Mouse (Mus musculus) midbrain, embryonic 13.5 days (tissue): Measurements from ENCODE around the gene Hnrnpl. TPM values are rescaled to one million over a fixed set of nuclear protein-coding genes. Genes with fewer than 3 reads are reported as not detected.
A peak's percentile ranks its signal among the peaks of the same experiment; 100 is the strongest.

ENCODE experiments used
- ATAC-seq: fragments of 200-750 bp; cut with Nextera tagmentation; 2 replicates; pipeline ENCODE4 v1.8.0; 2017; ENCODE audit warnings: mild to moderate bottlenecking, moderate TSS enrichment, moderate library complexity
- H3K27ac ChIP-seq: fragments of 300-500 bp; sonication (generic); 2 replicates; pipeline ENCODE4 v1.5.1; 2015; ENCODE audit warnings: inconsistent platforms, mild to moderate bottlenecking, moderate library complexity
- H3K27me3 ChIP-seq: fragments of 300-500 bp; sonication (generic); 2 replicates; pipeline ENCODE4 v1.6.1; 2015; ENCODE audit warnings: mild to moderate bottlenecking, inconsistent platforms
- H3K36me3 ChIP-seq: fragments of 300-500 bp; sonication (generic); 2 replicates; pipeline ENCODE4 v1.6.1; 2015; ENCODE audit warnings: mild to moderate bottlenecking, inconsistent platforms
- H3K4me1 ChIP-seq: fragments of 300-500 bp; sonication (generic); replicated peaks from 2 replicates; pipeline ENCODE4 v1.6.1; 2015; ENCODE audit warnings: inconsistent platforms
- H3K4me2 ChIP-seq: fragments of 300-500 bp; sonication (generic); replicated peaks from 2 replicates; pipeline ENCODE4 v1.6.1; 2015; ENCODE audit warnings: moderate library complexity, mild to moderate bottlenecking, inconsistent platforms
- H3K4me3 ChIP-seq: fragments of 300-500 bp; sonication (generic); replicated peaks from 2 replicates; pipeline ENCODE4 v1.5.1; 2015; ENCODE audit warnings: mild to moderate bottlenecking, inconsistent platforms
- H3K9ac ChIP-seq: fragments of 300-500 bp; sonication (generic); replicated peaks from 2 replicates; pipeline ENCODE4 v1.6.1; 2015; ENCODE audit warnings: mild to moderate bottlenecking, inconsistent platforms
- H3K9me3 ChIP-seq: fragments of 300-500 bp; sonication (generic); 2 replicates; pipeline ENCODE4 v1.6.1; 2016; ENCODE audit warnings: mild to moderate bottlenecking, inconsistent platforms
- WGBS: fragments of 180-500 bp; shearing (Covaris S2); methylation state at CpG from one replicate; pipeline ENCODE4 v1.1.7; 2015; 5-methylcytosine and 5-hydroxymethylcytosine counted together
- polyA plus RNA-seq: library from polyadenylated mRNA; unstranded; fragments of >200 nt; fragmentation: Nextera tagmentation; extraction: Ambion mirVana; gene quantifications from 2 replicates; pipeline ENCODE4 v1.2.1, GENCODE M21; 2015

Hnrnpl gene
- polyA plus RNA-seq, 1 experiment from 2014 or later: 238 TPM

DNA sequence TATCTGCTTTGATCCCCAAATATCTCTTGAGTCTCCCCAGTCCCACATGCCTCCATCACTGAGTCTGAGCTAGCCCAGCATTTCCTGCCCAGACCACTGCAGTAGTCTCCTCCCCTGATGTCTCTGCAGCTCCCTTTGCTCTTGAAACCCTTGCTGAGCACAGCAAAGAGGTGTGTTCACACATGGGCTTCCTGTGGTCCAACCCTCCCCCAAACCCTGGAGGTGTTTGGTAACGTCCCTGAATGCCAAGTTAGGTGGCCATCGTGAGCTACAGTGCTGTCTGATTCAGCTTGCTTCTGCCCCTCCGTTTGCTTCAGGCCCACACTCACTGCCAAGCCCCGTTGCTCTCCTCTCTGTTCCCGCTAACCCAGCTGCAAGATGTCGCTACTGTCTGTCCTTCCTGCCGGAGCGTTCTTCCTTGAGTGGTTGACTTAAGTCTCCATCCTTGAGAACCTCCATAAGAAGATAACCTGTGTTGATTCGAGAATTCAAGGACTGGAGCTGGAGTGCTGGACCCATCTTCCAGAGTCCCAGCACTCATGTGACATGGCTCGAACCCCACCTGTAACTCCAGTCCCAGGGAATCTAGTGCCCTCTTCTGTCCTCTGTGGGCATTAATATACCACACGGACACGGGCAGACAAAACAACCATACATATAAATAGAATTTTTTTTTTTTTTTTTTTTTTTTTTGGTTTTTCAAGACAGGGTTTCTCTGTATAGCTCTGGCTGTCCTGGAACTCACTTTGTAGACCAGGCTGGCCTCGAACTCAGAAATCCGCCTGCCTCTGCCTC is 15.8 kb upstream of the Hnrnpl start:
- peaks cover 13% of the 10 kb centered on the region for H3K36me3 ChIP-seq
- no peak overlapping the region for H3K9ac ChIP-seq
- WGBS: 88% methylated on average over 14 of the region's 14 CpGs
- H3K9me3 ChIP-seq: no peaks in the 10 kb centered on the region
- H3K27me3 ChIP-seq: 0 out of 2 replicates have a peak, but pooled peaks cover 8% of the 10 kb centered on the region
- peaks cover 7% of the 10 kb centered on the region for H3K4me1 ChIP-seq
- no peak for ATAC-seq
- no peak overlapping the region for H3K4me2 ChIP-seq
- H3K27ac ChIP-seq: no peak overlapping the region
- no peak overlapping the region for H3K4me3 ChIP-seq

DNA sequence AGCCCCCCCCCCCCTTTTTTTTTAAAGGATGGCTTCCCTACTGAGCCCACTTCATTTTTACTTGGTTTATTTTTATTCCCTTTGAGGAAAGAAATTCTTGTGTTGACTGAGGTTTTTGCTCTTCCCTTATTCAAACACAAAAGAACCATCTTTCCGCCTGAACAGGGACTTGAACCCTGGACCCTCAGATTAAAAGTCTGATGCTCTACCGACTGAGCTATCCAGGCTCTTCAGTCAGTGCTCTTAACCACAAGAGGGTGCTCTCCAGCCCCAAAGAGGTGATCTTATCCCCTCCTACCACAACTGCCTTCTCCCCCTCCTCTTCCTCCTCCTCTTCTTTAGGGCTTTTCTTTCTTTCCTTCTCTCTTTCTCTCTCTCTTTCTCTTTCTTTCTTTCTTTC is 14.5 kb upstream of the Hnrnpl start:
- no peaks in the 10 kb centered on the region for H3K9me3 ChIP-seq
- H3K4me1 ChIP-seq: peaks cover 7% of the 10 kb centered on the region
- 38% methylated on average over 2 of the region's 2 CpGs for WGBS
- no peak for ATAC-seq
- H3K9ac ChIP-seq: no peak overlapping the region
- H3K36me3 ChIP-seq: 0 out of 2 replicates have a peak, but pooled peaks cover under 1% of the 10 kb centered on the region
- 0 out of 2 replicates have a peak, but pooled peaks cover 8% of the 10 kb centered on the region for H3K27me3 ChIP-seq
- H3K4me2 ChIP-seq: no peak overlapping the region
- H3K4me3 ChIP-seq: no peak overlapping the region
- no peak overlapping the region for H3K27ac ChIP-seq

GRCm38 (mm10) chr7:28794496-28794895 is 13.8 kb upstream of the Hnrnpl start:
- H3K36me3 ChIP-seq: no peaks in the 10 kb centered on the region
- no peak overlapping the region for H3K9ac ChIP-seq
- no peak overlapping the region for H3K4me2 ChIP-seq
- peaks cover 7% of the 10 kb centered on the region for H3K4me1 ChIP-seq
- WGBS: 83% methylated on average over 2 of the region's 3 CpGs
- H3K9me3 ChIP-seq: no peaks in the 10 kb centered on the region
- H3K4me3 ChIP-seq: no peak overlapping the region
- no peak overlapping the region for H3K27ac ChIP-seq
- H3K27me3 ChIP-seq: 0 out of 2 replicates have a peak, but pooled peaks cover 8% of the 10 kb centered on the region
- no peak for ATAC-seq

DNA sequence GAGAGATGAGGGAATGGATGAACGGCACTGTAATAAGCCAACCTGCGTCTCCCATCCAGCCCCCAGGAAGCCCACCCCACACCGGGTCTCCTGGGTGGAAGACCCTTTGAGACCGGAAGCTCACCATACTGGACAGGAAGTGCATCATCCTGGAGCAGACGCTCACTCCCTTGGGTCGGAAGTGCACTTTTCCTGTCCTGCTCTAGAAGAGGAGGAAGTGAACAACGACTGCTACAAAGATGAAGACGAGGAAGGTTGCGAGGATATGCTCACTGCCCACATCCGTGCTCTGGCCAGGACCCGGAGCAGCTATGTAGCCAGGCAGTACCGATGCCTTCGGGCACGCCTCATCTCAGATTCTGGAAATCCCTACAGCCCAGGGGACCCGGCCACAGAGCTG is 12.5 kb upstream of the Hnrnpl start:
- Histone ChIP-seq H3K27me3 (0 out of 2 replicates have a peak, but pooled peaks cover 8% of the 10 kb centered on the region), H3K4me3 (no peak overlapping the region; the same call in 1 of the 2 replicates), H3K36me3 (no peaks in the 10 kb centered on the region), H3K4me2 (peak overlapping the region; percentile 15; the same call in 1 of the 2 replicates), H3K9me3 (no peaks in the 10 kb centered on the region), H3K4me1 (peaks cover 7% of the 10 kb centered on the region), H3K9ac (no peak overlapping the region), H3K27ac (no peak overlapping the region)
- ATAC-seq: no peak
- WGBS: 86% methylated on average over 15 of the region's 15 CpGs

DNA sequence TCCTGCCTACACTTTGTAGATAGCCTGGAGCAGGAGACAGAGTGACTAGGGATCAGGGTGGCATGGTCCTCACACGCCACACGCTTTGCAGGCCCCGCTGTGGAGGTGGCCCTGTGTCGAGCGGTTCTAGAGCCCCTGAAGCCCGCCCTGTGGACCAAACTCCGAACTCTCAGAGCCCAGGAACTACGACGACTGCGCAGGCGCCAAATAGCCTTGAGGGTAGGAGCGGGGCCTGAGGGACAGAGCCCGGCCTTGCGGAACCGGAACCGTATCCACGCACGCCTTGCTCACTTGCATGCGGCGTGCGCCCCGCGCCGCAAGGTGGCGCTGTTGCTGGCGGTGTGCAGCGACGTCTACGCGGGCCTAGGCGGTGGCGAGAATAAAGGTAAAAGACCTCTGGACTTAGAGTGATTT is 11.8 kb upstream of the Hnrnpl start:
- Histone ChIP-seq H3K27ac (no peak overlapping the region), H3K36me3 (no peaks in the 10 kb centered on the region), H3K4me1 (peaks cover 7% of the 10 kb centered on the region), H3K4me3 (peak overlapping the region; percentile 14), H3K4me2 (peak overlapping the region; percentile 48), H3K9ac (0 out of 2 replicates have a peak overlapping the region, but pooled peaks have one; percentile 36), H3K27me3 (0 out of 2 replicates have a peak, but pooled peaks cover 8% of the 10 kb centered on the region), H3K9me3 (no peaks in the 10 kb centered on the region)
- peak; percentile 80 for ATAC-seq
- 14% methylated on average over 32 of the region's 32 CpGs for WGBS

- no peak overlapping the region for H3K4me3 ChIP-seq
- H3K36me3 ChIP-seq: no peaks in the 10 kb centered on the region
- peaks cover 18% of the 10 kb centered on the region for H3K4me1 ChIP-seq
- no peak overlapping the region for H3K4me2 ChIP-seq
- no peaks in the 10 kb centered on the region for H3K9me3 ChIP-seq
- ATAC-seq: no peak
- WGBS: 95% methylated on average over 9 of the region's 9 CpGs
- no peak overlapping the region for H3K9ac ChIP-seq
- 0 out of 2 replicates have a peak, but pooled peaks cover 8% of the 10 kb centered on the region for H3K27me3 ChIP-seq
- no peak overlapping the region for H3K27ac ChIP-seq
Observed at GRCm38 (mm10) chr7:28799994-28800393, 8.3 kb upstream of the Hnrnpl start.

- Histone ChIP-seq H3K4me3 (no peak overlapping the region), H3K27ac (no peak overlapping the region), H3K27me3 (no peaks in the 10 kb centered on the region), H3K9ac (no peak overlapping the region), H3K9me3 (no peaks in the 10 kb centered on the region), H3K36me3 (no peaks in the 10 kb centered on the region), H3K4me1 (peaks cover 17% of the 10 kb centered on the region), H3K4me2 (no peak overlapping the region)
- WGBS: 85% methylated on average over 3 of the region's 3 CpGs
- no peak for ATAC-seq
Observed at GRCm38 (mm10) chr7:28801451-28801850, 6.9 kb upstream of the Hnrnpl start.

- H3K9ac ChIP-seq: no peak overlapping the region
- H3K27ac ChIP-seq: no peak overlapping the region; the same call in 1 of the 2 replicates
- no peak overlapping the region for H3K4me3 ChIP-seq
- H3K27me3 ChIP-seq: no peaks in the 10 kb centered on the region
- ATAC-seq: no peak
- 30% methylated on average over 10 of the region's 10 CpGs for WGBS
- no peak overlapping the region for H3K4me2 ChIP-seq
- H3K36me3 ChIP-seq: no peaks in the 10 kb centered on the region
- H3K4me1 ChIP-seq: peaks cover 11% of the 10 kb centered on the region
- H3K9me3 ChIP-seq: no peaks in the 10 kb centered on the region
Observed at GRCm38 (mm10) chr7:28801901-28802670, 6.3 kb upstream of the Hnrnpl start.

DNA sequence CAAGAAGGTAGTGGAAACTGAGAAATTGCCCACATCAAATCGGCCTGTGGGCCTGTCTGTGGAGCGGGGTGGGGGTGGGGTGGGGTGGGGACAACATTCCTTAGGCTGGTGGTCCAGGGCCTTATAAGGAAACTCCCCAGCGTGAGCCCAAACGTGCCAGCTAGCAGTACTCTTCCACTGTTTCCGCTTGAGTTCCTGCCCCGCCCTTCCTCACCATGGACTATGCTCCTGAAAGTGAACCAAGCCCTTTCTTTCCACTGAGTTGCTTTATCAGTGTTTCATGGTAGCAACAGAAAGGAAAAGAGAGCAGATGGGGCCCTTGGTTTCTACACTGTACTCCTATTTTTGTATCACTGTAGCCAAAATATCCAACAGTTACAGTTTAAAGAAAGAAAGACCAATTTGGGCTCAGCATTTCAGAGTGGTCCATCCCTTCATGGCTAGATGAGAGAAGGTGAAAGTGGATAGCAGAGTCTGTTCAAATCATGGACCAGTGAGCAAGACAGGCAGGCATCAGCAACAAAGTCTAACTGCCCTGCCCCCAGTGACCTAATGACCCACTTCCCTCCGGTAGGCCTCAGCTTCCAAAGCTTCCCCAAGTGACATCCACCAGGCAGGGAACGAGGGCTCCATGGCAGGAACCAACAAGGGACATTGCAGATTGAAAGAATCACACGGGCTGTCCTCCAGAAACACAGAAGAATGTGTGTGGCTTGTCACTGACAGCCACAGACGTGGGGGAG is 5.3 kb upstream of the Hnrnpl start:
- 9% methylated on average over 10 of the region's 10 CpGs for WGBS
- peaks cover 17% of the 10 kb centered on the region for H3K4me1 ChIP-seq
- no peaks in the 10 kb centered on the region for H3K36me3 ChIP-seq
- no peak overlapping the region; the same call in 1 of the 2 replicates for H3K27ac ChIP-seq
- no peaks in the 10 kb centered on the region for H3K9me3 ChIP-seq
- no peak overlapping the region for H3K4me3 ChIP-seq
- no peak overlapping the region for H3K9ac ChIP-seq
- ATAC-seq: no peak
- H3K27me3 ChIP-seq: no peaks in the 10 kb centered on the region
- H3K4me2 ChIP-seq: no peak overlapping the region

DNA sequence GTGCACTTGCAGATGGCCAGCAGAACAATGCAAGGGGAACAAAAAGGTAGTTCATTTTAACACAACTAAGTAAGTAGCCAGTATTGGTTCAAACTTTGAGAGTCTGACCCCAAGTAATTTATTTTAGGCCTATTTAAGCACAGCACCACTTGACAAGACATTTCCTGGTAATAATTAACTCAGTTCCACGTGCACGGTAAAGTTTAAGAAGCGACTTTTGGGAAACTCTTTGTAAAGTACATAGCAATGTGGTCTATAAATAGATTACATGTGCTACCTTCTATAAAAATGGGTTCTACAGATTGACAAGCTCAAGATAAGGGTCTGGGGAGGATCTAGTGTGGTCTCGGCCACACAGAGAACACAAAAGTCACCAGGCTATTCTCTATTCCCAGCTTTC is 4.6 kb upstream of the Hnrnpl start:
- H3K4me2 ChIP-seq: no peak overlapping the region
- no peaks in the 10 kb centered on the region for H3K27me3 ChIP-seq
- H3K9me3 ChIP-seq: no peaks in the 10 kb centered on the region
- ATAC-seq: no peak
- H3K36me3 ChIP-seq: no peaks in the 10 kb centered on the region
- no peak overlapping the region for H3K27ac ChIP-seq
- no peak overlapping the region for H3K9ac ChIP-seq
- H3K4me1 ChIP-seq: peaks cover 20% of the 10 kb centered on the region
- WGBS: 76% methylated on average over 4 of the region's 4 CpGs
- H3K4me3 ChIP-seq: no peak overlapping the region

DNA sequence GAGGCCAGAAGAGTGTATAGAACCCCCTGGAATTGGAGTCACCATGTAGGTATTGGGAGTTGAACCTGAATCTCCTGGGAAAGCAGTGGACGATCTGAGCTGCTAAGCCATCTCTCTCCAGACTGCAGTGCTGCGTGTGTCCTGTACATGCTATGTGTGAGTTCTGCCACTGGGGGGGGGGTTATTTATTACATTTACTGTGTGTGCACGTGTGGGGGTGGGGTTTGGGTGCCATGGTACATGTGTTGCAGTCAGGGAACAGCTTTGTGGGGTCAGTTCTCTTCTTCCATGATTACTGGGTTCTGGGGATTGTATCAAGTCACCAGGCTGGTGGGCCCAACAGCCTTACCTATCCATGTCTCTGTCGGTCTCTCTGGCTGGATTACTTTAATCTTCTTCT is 1.5 kb upstream of the Hnrnpl start:
- Histone ChIP-seq H3K4me3 (no peak overlapping the region), H3K9ac (no peak overlapping the region), H3K36me3 (no peaks in the 10 kb centered on the region), H3K9me3 (no peaks in the 10 kb centered on the region), H3K27ac (no peak overlapping the region), H3K4me1 (peaks cover 26% of the 10 kb centered on the region), H3K27me3 (no peaks in the 10 kb centered on the region), H3K4me2 (no peak overlapping the region)
- no peak for ATAC-seq
- WGBS: 78% methylated on average over 4 of the region's 4 CpGs
